Mouse (Mus musculus): Measurements from ENCODE around the gene Gbgt1.

The Gbgt1 gene

GRCm38 (mm10) chr2:28552301-28552700 lies 55.6 kb downstream of the Gbgt1 start:
- no peak for DNase-seq (ENCODE audit: low read depth)

Data from NIH3T3 (cell line).